Mouse (Mus musculus) cerebellum, adult (tissue): ENCODE data around the gene Fgfr2.

ENCODE experiments used
- ATAC-seq: cut with Nextera tagmentation; 2 replicates; pipeline ENCODE4 v1.9.2; 2017; ENCODE audit warnings: mild to moderate bottlenecking, moderate library complexity, mixed read lengths; ENCODE audit not compliant: insufficient number of reproducible peaks, low FRiP score, low TSS enrichment

Gene Fgfr2

GRCm38 (mm10) chr7:130988146-130988545 lies 2135.0 kb downstream of the Fgfr2 start:
- no peak for ATAC-seq

DNA sequence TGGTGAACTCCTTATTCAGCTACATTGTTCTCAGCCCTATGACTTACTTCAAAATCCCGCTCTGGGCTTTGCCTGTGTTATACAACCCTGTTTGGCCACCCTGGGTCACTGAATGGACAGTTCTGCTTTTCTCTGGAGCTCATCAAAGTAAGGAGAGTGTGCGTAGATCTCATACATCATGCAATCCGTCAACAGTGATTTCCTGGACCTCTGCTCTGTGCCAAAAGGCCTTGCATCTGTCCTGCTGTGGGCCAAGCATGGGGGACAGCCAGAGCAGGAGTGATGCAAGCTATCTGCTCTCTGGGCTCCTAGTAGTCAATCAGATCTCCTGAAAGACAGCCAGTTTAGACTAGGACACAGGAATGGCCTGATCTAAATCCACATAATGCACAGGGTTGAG lies 2137.4 kb downstream of the Fgfr2 start:
- ATAC-seq = no peak

- no peak for ATAC-seq
These were observed 2138.0 kb downstream of the Fgfr2 start for GRCm38 (mm10) chr7:130985193-130985592.

- no peak for ATAC-seq
These were observed 2138.9 kb downstream of the Fgfr2 start for GRCm38 (mm10) chr7:130984294-130984693.

- no peak for ATAC-seq
These were observed 2140.3 kb downstream of the Fgfr2 start for GRCm38 (mm10) chr7:130982881-130983280.

DNA sequence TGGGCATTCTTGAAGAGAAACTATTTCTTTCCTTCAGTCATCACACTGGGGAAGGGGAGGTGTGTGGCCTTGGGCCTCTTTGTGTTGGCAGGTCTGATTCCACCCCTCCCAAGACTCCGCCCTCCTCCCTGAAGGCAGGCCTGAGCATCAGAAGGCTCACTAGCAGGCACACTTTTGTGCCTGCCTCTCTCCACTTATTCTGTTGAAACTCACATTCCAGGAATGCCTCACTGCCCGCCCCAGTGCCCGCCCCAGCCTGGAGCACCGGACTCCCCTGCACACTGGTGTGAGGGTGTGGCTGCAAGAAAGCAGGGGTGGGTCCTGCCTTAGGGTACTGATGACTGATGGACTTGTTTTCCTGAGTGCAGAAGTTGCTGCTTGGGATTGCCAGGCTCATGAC lies 2140.8 kb downstream of the Fgfr2 start:
- ATAC-seq = no peak

DNA sequence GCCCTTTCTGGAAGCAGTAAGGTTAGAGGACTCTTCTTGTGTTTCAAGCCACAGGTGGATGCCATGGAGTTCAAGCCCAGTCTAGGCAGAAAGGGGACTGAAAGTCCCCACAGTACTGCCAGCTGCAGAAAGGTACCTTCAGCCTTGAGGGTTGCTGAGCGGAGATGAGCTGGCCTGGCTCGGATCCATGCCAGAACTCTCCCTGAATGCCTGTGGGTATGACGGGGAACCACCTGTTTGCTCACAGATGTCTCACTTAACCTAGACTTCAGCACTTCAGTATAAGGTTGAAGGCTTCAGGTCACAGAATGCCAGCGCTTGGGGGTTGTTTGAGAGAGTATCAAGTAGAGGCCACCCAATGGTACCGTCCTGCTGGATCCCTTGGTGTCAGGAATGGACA lies 2143.0 kb downstream of the Fgfr2 start:
- ATAC-seq = no peak

DNA sequence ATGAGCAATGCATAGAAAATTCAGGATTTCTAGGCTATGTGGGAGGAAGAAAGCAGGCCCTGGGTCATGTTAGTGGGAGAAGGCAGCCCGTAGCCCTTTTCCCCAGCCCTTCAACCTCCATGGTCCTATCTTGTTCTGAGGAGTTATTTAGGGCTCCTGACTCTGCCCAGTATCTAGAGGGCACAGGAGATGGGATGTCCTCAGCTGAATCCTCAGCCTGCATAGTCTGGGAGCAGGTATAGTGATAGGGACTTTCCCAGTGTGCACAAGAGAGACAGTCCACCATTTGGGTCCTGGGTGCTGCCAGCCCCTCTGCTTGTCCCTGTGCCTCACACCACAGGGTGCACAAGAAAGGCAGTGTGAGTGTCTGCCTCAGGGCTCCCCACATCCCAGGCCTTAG lies 2144.6 kb downstream of the Fgfr2 start:
- no peak for ATAC-seq

GRCm38 (mm10) chr7:130977794-130978521 lies 2145.2 kb downstream of the Fgfr2 start:
- ATAC-seq = peak; percentile 67

DNA sequence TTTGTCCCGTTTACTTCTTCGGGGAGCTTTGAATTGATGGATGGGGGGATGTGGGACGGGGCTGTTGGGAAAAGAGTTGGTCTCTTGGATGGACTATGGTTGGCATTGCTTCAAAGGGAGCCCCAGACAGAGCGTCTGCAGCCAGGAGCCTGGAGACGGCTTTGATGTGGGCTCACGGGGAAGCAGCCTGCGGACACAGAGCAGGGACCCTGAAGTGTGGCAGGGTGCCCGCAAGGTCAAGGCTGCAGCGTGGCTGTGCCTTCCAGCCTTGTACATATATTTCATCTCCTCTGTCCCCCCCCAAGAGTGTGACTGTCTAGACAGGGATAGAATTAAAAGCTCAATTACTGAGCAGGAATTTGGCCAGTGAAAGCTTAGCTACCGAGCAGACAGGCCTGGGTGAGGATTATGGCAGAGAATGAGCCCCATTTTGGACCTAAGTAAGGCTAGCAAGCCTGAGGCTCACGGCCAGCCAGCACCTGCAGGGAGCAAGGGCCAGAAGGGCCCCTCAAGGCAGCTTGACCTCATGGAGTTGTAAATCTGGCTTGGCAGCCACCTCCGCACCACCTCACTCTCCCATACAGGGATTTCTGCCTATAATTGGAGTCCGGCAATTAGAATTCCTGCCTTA lies 2146.7 kb downstream of the Fgfr2 start:
- ATAC-seq = 0 out of 2 replicates have a peak, but pooled peaks have one; percentile 19

GRCm38 (mm10) chr7:130972767-130973166 lies 2150.4 kb downstream of the Fgfr2 start:
- ATAC-seq = no peak

DNA sequence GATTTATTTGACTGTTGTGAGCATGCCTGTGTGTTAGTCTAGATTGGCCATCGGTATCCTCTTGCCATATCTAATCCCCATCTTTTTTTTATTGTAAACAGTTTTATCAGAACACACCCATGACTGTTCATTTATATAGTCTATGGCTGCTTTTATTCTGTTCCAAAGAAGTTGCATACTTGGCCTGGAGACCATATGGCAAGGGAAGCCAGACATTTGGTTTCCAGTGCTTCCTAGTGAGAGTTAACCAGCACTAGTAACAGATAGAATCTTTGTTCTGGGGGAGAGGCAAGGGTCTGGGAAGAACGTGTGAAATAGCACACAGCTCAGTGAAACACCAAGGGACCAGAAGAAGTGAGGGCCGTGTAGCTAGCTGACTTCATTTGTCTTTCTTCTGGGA lies 2153.6 kb downstream of the Fgfr2 start:
- no peak for ATAC-seq

DNA sequence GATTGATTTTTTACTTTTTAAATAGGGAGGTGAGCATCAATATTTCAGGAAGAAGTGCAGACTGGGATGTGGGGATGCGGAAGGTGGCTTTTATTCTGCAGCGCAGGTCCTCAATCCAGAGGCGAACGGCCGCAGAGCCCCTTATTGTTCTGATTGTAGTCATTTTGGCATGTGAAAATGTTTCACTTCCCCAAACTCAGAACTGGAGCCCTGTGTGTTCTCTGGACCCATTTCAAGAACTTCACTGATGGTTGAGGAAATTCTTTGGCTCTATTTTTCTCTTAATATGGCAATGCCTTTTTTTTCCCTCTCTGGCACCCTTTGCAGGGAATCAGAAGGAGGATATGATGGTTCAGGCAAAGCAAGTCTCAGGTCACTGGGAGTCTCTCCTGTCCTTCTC lies 2154.1 kb downstream of the Fgfr2 start:
- ATAC-seq = no peak

GRCm38 (mm10) chr7:130968537-130968936 lies 2154.6 kb downstream of the Fgfr2 start:
- ATAC-seq = no peak

DNA sequence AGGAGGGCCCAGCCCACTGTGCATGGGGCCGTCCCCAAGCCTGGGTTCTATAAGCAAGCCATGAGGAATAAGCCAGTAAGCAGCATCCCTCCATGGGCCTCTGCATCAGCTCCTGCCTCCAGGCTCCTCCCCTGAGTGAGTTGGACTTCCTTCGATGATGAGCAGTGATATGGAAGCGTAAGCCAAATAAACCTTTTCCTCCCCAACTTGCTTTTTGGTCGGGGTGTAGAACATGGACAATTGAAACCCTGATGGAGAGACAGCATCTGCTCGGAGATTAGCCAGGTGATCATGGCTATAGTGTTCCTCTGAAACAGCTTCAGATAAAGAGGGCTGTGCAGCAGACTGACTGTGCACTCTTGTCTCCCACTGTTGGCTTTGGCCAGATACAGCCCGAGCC lies 2155.2 kb downstream of the Fgfr2 start:
- no peak for ATAC-seq

DNA sequence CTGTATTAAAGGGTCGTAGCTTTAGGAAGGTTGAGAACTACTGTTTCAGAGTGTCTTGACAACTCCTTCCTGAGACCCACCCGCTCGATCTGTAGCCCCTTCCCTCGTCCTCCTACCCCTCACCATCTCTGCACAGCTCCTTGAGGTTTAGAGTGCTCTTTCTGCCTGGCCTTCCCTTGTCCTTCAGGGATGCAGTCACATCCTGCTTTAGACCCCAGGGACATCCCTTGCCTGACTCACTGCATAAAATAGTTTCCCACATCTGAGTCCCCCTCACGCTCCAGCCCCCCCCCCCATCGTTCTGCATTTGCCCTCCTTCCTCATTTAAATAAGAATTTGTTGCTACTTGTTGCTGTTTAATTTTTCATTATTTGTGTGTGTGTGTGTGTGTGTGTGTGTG lies 2156.3 kb downstream of the Fgfr2 start:
- ATAC-seq = no peak

DNA sequence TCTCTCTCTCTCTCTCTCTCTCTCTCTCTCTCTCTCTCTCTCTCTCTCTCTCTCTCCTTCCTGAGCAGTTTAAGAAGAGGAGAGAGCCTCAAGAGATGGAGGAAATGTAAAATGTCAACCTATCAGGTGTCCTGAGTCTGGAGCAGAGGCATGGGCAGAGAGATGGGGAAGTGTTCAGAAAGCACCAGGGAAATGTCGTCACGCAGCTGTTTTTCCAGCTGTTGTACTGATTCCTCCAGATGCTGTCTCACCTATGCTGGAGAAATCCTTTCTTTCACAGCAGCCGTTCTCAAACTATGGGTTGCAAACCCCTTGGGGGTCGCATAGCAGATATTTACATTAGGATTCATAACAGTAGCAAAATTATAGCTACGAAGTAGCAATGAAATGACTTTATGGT lies 2156.7 kb downstream of the Fgfr2 start:
- no peak for ATAC-seq

- peak; percentile 73; the same call in 1 of the 2 replicates for ATAC-seq
These were observed 2157.2 kb downstream of the Fgfr2 start for GRCm38 (mm10) chr7:130965909-130966365.

- no peak for ATAC-seq
These were observed 2157.8 kb downstream of the Fgfr2 start for GRCm38 (mm10) chr7:130965396-130965795.

- ATAC-seq = 0 out of 2 replicates have a peak, but pooled peaks have one; percentile 46
These were observed 2158.5 kb downstream of the Fgfr2 start for GRCm38 (mm10) chr7:130964686-130965085.

DNA sequence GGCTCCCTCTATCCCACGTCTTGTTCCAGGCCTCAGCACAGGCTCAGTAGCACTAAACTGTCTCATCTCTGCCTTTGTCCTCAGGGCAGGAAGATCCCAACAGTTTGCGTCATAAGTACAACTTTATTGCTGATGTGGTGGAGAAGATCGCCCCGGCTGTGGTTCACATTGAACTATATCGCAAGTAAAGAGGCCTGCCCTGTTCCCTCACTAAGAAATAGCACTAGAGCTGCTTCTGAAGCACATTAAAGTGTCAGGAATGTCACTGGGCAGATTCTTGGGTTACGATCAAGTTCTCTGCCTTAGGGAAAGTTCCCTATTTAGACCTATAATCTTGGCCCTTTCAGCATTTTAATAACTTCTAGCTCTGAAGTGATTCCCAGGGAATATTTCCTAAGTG lies 2161.7 kb downstream of the Fgfr2 start:
- no peak for ATAC-seq

- ATAC-seq = no peak
These were observed 2163.3 kb downstream of the Fgfr2 start for GRCm38 (mm10) chr7:130959868-130960267.
